Mouse (Mus musculus) intestine, embryonic 14.5 days (tissue): Measurements from ENCODE around the gene Olfr434. TPM values are rescaled to one million over a fixed set of nuclear protein-coding genes. Genes with fewer than 3 reads are reported as not detected.

Experiments
- ATAC-seq: fragments of 200-750 bp; cut with Nextera tagmentation; replicated peaks from 2 replicates; pipeline ENCODE4 v1.8.0; 2017; ENCODE audit warnings: low read depth, moderate number of reproducible peaks, moderate TSS enrichment, moderate library complexity; ENCODE audit not compliant: low FRiP score, low TSS enrichment
- DNase-seq: peaks from one replicate; pipeline ENCODE4 v3.0.0-alpha.2; 2018; ENCODE audit warnings: low spot score
- H3K27ac ChIP-seq: fragments of 300-500 bp; sonication (generic); 2 replicates; pipeline ENCODE4 v1.5.1; 2014; ENCODE audit warnings: low read depth, mild to moderate bottlenecking, control low read depth
- H3K27me3 ChIP-seq: fragments of 300-500 bp; sonication (generic); replicated peaks from 2 replicates; pipeline ENCODE4 v1.6.1; 2014; ENCODE audit warnings: low read length, control low read depth; ENCODE audit not compliant: control insufficient read depth, insufficient read depth
- H3K36me3 ChIP-seq: fragments of 300-500 bp; sonication (generic); 2 replicates; pipeline ENCODE4 v1.6.1; 2014; ENCODE audit warnings: low read length, control low read depth; ENCODE audit not compliant: control insufficient read depth, insufficient read depth
- H3K4me1 ChIP-seq: fragments of 300-500 bp; sonication (generic); replicated peaks from 2 replicates; pipeline ENCODE4 v1.6.1; 2014; ENCODE audit warnings: low read length, control low read depth, mixed read lengths; ENCODE audit not compliant: control insufficient read depth, insufficient read depth
- H3K4me2 ChIP-seq: fragments of 300-500 bp; sonication (generic); 2 replicates; pipeline ENCODE4 v1.6.1; 2014; ENCODE audit warnings: low read length
- H3K4me3 ChIP-seq: fragments of 300-500 bp; sonication (generic); 2 replicates; pipeline ENCODE4 v1.5.1; 2014; ENCODE audit warnings: low read depth, low read length, control low read depth, mixed read lengths
- H3K9ac ChIP-seq: fragments of 300-500 bp; sonication (generic); 2 replicates; pipeline ENCODE4 v1.6.1; 2014; ENCODE audit warnings: mild to moderate bottlenecking, low read length
- H3K9me3 ChIP-seq: fragments of 300-500 bp; sonication (generic); 2 replicates; pipeline ENCODE4 v1.6.1; 2016; ENCODE audit warnings: low read length, control low read depth; ENCODE audit not compliant: control insufficient read depth
- WGBS: fragments of 180-500 bp; shearing (Covaris S2); extraction: QIAGEN DNeasy Blood & Tissue Kit; methylation state at CpG from one replicate; pipeline ENCODE4 v1.1.7; 2014; 5-methylcytosine and 5-hydroxymethylcytosine counted together
- polyA plus RNA-seq: library from polyadenylated mRNA; unstranded; fragments of >200 nt; fragmentation: Nextera tagmentation; extraction: Ambion mirVana; gene quantifications from 2 replicates; pipeline ENCODE4 v1.2.1, GENCODE M21; 2014

The Olfr434 gene
- polyA plus RNA-seq, 1 experiment from 2014 or later, result not detected

- Histone ChIP-seq H3K4me1 (peaks cover 3% of the 10 kb centered on the region; the same call in 1 of the 2 replicates), H3K27ac (peak overlapping the region; percentile 58), H3K9ac (peak overlapping the region; percentile 84), H3K27me3 (no peaks in the 10 kb centered on the region), H3K4me3 (peak overlapping the region; percentile 68), H3K36me3 (0 out of 2 replicates have a peak, but pooled peaks cover 3% of the 10 kb centered on the region), H3K4me2 (peak overlapping the region; percentile 82), H3K9me3 (no peaks in the 10 kb centered on the region)
- under 1% methylated on average over 8 of the region's 8 CpGs for WGBS
- ATAC-seq, result peak; percentile 69
- peak; percentile 79 for DNase-seq
Measured at GRCm38 (mm10) chr6:43266356-43266755, 53.5 kb downstream of the Olfr434 start.

Other genes starting within 250 kb of the Olfr434 start
- gene Olfr441, start 106.7 kb upstream of the Olfr434 start, polyA plus RNA-seq, result not detected in 2 replicates
- gene Olfr237-ps1, start 66.5 kb upstream of the Olfr434 start, polyA plus RNA-seq, result not detected in 2 replicates
- gene Olfr437, start 49.7 kb upstream of the Olfr434 start, polyA plus RNA-seq, result not detected in 2 replicates
- not detected in 2 replicates for gene Olfr13, start 40.9 kb upstream of the Olfr434 start, polyA plus RNA-seq
- gene Olfr435, start 15.9 kb upstream of the Olfr434 start, polyA plus RNA-seq, result not detected in 2 replicates
- not detected in 2 replicates for gene Olfr47, start 18.5 kb downstream of the Olfr434 start, polyA plus RNA-seq
- 17.3 and 20.3 TPM in 2 replicates for gene Arhgef5, start 52.6 kb downstream of the Olfr434 start, polyA plus RNA-seq
- gene Nobox, start 96.5 kb downstream of the Olfr434 start, polyA plus RNA-seq, result not detected in 2 replicates